Mouse (Mus musculus) heart, adult 11 months (tissue): ENCODE results near the gene Retreg3.
"Not testable (repeated sequence)": the region's sequence is repeated elsewhere in the genome, so short reads cannot be mapped to it uniquely, and the experiment has no call there.

ENCODE experiments used
- DNase-seq: peaks from one replicate; pipeline ENCODE4 v3.0.0; 2022

The Retreg3 gene

GRCm38 (mm10) chr11:101146377-101146776 is 26.7 kb upstream of the Retreg3 start:
- DNase-seq: peak; percentile 78

GRCm38 (mm10) chr11:101143338-101144225 is 23.9 kb upstream of the Retreg3 start:
- peak; percentile 96 for DNase-seq

DNA sequence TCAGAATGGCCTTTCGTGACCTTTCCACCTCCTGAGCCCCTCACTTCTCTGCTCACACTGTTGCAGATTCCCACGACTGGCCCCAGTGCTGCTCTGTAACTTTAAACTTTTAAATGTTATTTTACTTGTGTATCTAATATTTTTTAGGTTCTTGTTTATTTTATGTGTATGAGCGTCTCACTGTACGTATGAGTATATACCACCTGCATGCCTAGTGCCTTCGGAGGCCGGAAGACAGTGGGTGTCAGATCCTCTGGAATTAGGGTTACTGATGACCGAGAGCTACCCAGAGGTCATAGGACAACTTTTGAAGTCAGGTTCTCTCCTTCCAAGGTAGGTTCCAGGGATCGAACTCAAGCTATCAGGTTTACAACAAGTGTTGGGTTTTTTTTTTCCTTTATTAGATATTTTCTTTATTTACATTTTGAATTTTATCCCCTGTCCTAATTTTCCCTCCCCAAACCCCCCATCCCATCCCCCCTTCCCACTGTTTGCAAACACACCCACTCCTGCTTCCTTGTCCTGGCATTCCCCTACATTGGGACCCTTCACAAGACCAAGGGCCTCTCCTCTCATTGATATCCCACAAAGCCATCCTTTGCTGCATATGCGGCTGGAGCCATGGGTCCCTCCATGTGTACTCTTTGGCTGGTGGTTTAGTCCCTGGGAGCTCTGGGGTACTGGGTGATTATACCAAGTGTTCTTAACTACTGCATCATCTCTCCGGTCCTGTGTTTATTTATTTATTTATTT is 22.7 kb upstream of the Retreg3 start:
- DNase-seq: peak; percentile 86

DNA sequence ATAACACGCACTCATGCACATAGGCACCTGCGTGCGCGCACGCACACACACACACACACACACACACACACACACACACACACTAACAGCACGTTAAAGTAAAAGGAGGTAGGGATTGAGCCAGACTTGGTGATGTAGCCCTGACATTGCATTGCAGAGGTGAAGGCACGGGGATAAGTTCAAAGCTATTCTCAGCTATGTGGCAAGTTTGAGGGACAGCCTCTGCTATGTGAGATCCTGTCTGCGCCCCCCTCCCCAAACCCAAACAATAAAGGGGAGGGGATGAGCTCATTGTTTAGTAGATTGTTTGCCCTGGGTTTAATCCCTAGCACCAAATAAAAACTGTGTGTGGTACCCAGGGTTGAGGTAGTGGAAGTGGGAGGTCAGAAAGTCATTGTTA is 21.4 kb upstream of the Retreg3 start:
- DNase-seq: peak; percentile 82

DNA sequence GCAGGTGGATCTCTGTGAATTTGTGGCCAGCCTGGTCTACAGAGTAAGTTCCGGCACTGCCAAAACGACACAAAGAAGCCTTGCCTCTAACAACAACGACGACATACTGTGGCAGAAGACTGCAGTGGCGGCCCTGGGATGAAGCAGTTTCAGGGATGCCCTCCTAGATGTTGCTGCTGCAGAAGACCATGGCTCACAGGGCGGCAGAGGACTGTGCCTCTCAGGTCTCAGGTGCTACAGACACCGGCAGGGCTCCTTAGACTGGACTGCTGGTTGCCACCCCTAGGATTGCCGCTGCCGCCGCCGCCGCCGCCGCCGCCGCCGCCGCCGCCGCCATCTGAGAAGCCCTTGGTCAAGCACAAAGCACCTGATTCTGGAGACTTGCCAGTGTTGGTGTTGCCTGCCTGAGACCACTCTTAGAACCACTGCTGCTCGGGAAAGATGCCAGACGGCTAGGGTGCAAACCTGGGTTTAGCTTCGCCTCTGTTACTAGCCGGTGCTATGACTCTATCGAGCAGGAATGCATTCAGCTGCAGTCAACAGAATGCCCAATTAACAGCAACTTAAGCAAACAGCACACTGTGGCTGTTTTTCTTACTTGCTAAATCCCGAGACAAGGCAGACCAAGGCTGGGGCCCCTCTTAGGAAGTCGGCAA is 20.6 kb upstream of the Retreg3 start:
- peak; percentile 92 for DNase-seq

DNA sequence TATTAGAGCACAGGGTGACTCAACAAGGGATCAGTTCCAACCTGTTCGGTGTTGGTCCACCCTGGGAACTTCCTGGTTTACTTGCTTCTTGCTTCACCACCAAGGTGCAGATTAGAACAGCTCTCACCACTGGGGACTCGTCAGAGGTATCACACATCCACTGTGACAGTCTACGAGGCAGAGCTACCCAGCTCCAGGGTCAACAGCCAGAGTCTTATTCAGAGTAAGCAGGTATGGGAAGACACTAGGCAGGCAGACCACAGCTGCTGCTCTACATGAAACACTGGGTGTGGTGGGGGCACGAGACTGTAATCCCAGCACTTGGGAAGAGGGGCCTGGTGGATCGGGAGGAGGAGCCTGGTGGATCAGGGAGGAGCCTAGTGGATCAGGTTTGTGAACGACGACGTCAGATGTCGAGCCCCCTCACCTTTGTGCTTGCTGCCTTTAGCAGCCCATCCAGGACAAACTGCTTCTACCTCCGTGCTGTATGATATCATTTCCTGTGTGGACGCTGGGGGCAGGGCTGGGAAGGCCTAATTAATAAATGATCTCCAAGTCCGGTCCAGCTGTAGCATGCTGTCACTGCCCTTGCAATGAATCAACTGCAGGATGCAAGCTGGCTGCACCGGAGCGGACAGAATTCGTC is 19.0 kb upstream of the Retreg3 start:
- DNase-seq: peak; percentile 92

GRCm38 (mm10) chr11:101137000-101137399 is 17.3 kb upstream of the Retreg3 start:
- DNase-seq: no peak

- no peak for DNase-seq
Measured at GRCm38 (mm10) chr11:101134217-101134865, 14.6 kb upstream of the Retreg3 start.

- DNase-seq: no peak
Measured at GRCm38 (mm10) chr11:101133037-101133436, 13.3 kb upstream of the Retreg3 start.

GRCm38 (mm10) chr11:101131701-101132100 is 12.0 kb upstream of the Retreg3 start:
- no peak for DNase-seq

- DNase-seq: no peak
Measured at GRCm38 (mm10) chr11:101131187-101131586, 11.5 kb upstream of the Retreg3 start.

DNA sequence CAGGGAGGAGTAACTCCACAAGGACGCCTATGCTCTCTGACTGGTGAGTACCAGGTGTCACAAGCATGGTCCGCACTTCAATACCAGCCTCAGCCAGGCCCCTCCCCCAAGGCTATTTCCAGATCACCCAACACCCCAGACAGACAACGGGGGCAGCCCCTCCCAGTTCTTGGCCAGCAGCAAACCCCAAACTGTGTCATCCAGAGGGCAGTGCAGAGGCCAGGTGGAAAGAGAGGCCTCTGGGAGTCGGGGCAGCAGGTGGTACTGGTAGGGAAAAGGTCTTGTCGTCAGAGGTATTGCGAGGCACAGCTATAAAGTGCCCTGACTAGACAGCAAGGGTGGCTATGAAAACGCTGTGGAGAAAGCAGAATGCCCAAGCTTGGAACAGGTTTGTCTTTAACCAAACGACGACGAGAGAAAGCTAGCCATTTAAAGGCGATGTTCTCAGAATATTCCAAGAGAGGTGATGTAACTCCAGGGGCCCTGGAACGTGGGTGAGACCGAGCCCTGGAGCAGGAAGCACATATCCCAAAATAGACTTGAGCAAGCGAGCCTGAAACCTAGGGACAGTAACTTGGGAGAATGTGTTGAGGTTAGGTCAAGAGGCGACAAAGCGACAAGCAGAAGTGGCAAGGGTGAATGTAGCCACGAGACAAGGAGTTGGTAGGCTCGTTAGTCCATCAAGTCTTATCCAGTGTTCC is 10.5 kb upstream of the Retreg3 start:
- peak; percentile 98 for DNase-seq

DNA sequence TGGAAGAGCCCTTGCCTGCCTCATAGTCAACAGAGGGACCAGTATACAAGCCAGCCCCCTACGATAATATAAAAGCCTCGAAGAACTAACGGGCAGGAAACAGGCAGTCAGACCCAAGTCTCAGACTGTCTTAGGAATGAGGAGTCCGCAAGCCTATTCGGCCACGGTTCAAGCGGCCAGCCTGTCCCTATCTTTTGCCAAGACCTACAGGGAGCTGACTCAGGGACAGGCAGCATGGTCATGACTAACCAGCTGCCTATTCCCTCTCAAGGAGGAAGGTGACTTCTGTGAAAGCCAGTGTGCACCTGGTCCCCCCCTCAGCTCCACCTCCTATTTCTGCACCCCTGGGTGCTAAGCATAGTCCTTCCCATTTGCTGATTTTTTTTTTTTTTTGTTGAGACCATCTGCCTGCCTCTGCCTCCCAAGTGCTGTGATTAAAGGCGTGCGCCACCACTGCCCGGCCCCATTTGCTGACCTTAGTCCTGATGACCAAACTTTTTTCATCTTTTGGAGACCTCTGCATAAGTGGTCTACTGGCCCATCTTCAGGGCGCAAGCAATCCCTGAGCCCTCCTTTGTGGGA is 9.4 kb upstream of the Retreg3 start:
- peak; percentile 93 for DNase-seq

DNA sequence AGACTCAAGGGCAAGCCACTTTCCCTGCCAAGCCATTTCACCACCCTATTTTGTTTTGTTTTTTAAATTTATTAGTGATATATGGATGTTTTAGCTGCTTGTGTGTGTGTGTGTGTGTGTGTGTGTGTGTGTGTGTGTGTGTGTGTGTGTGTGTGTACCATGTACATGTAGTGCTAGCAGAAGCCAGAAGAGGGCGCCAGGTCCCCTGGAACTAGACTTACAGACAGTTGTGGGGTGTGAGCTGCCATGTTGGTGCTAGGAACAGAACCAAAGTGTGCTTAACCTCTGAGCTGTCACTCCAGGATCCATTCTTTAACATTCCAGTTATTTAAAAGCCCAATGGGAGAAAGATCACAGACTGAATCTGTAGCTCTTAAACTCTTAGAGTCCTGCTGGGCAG is 7.4 kb upstream of the Retreg3 start:
- no peak for DNase-seq

- DNase-seq: peak; percentile 91
Measured at GRCm38 (mm10) chr11:101125008-101125407, 5.3 kb upstream of the Retreg3 start.

DNA sequence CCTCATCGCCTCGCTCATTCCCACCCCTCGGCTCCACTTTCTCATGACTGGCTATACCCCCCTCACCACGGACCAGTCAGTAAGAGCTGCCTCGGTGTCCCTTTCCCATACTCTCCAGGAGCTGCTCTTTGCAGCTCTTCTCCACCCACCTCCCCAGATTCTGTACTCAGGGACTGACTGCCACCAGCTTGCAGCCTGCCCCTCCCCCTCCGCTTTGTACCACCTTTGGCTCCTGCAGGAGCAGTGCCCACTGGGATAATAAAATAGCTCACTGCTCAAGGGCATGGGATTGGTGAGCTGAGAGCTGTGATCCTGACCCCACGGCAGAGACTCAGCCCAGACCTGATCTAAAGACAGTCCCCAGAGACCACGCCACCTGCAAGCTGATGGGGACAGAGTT is 4.8 kb upstream of the Retreg3 start:
- not testable (repeated sequence) for DNase-seq

DNA sequence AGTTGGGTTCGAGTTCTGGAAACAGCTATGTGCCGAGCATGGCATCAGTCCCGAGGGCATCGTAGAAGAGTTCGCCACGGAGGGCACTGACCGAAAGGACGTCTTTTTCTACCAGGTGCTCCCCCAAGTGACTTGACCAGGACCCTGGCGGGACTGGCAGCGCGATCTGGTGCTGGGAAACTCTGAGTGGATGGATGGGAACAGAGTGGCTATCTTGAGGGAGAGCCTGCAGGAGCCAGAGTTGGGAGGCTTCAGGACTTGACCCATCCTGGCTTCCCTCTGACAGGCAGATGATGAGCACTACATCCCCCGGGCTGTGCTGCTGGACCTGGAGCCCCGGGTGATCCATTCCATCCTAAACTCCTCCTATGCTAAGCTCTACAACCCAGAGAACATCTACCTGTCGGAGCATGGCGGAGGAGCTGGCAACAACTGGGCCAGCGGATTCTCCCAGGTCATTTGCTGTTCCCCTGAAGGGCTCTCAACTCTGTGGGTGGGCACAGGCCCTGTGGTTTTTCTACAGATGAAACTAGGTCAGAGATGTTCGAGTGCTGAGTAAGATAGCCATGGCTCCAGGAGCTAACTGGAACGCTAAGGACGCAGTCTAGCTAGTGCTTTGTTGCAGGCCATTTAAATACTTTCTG is 974 bp upstream of the Retreg3 start:
- DNase-seq: no peak

DNA sequence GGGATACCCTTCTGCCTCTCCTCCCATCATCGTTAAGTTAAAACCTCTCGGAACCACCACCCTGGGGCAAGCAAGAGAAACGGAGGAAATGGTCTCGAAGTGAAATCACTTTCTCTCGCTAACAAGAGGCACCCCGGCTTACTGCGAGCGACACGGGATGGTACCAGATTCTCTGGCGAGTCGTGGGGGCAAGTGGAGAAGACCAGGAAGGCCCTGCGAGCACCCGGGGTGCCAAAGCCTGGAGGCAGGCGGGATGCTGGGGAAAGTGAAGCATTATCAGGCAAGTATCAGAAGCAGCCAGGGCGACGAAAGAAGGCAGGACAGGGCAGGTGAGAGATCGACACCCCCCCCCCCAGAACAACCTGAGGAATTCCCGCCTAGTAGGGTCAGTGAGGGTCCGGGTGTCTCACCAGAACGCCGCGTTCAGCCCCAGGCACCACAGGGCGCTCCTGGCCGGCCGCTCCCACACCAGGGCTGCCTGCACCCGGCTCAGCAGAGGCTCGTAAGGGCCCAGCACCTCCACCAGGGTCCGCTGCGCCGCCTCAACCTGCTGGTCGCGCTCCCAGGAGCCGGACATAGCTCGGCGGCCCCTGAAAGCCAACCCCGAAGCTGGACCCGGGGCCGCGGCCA is 447 bp downstream of the Retreg3 start:
- no peak for DNase-seq

DNA sequence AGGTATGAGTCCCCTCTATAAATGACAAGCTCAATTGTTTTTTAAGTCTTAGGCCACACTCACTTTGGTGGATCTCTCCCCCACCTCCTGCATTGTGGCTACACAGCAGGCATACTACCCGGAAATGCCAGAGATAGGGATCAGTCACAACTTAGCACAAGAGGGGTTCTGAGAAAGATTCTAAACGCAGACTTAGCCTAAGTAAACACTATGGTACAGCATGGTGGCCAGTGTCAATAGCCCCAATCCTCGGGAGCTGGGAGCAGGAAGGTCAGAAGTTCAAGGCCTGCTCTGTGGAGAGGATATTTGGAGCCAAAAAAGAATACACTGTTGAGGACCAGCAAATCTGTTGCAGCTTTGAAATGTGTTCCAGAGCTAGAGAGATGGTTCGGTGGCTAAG is 1.6 kb downstream of the Retreg3 start:
- peak; percentile 88 for DNase-seq

- peak; percentile 90 for DNase-seq
Measured at GRCm38 (mm10) chr11:101115564-101115963, 4.1 kb downstream of the Retreg3 start.
